Mouse (Mus musculus) layer of hippocampus, adult 9-10 months (tissue): ENCODE measurements around the gene Ccm2.

Experiments
- DNase-seq: peaks from one replicate; pipeline ENCODE4 v3.0.0; 2022; ENCODE audit warnings: low spot score

The Ccm2 gene

GRCm38 (mm10) chr11:6603887-6604603 is 57.4 kb downstream of the Ccm2 start:
- DNase-seq = no peak

GRCm38 (mm10) chr11:6604604-6604936 is 57.9 kb downstream of the Ccm2 start:
- no peak for DNase-seq

- DNase-seq = no peak
Observed at GRCm38 (mm10) chr11:6605021-6605481, 58.4 kb downstream of the Ccm2 start.

GRCm38 (mm10) chr11:6605491-6606399 is 59.1 kb downstream of the Ccm2 start, which contains the start of gene Nacad:
TSS of gene Nacad (minus strand) at chr11:6606053.
- DNase-seq = peak; percentile 76

- DNase-seq = no peak
Observed at GRCm38 (mm10) chr11:6615250-6616205, 68.8 kb downstream of the Ccm2 start.

GRCm38 (mm10) chr11:6623704-6624103 is 77.0 kb downstream of the Ccm2 start:
- no peak for DNase-seq

GRCm38 (mm10) chr11:6624619-6625382 is 78.1 kb downstream of the Ccm2 start:
- no peak for DNase-seq

GRCm38 (mm10) chr11:6625478-6626387 is 79.0 kb downstream of the Ccm2 start, which contains the start of gene Tbrg4:
TSS of gene Tbrg4 (minus strand) at chr11:6626067.
- DNase-seq = peak; percentile 80

- DNase-seq = no peak
Observed at GRCm38 (mm10) chr11:6626388-6626772, 79.7 kb downstream of the Ccm2 start.

- DNase-seq = no peak
Observed at GRCm38 (mm10) chr11:6627731-6628130, 81.0 kb downstream of the Ccm2 start.

GRCm38 (mm10) chr11:6628568-6628967 is 81.9 kb downstream of the Ccm2 start:
- no peak for DNase-seq

GRCm38 (mm10) chr11:6629655-6630054 is 83.0 kb downstream of the Ccm2 start:
- no peak for DNase-seq

GRCm38 (mm10) chr11:6636150-6636549 is 89.5 kb downstream of the Ccm2 start:
- no peak for DNase-seq

GRCm38 (mm10) chr11:6638537-6638936 is 91.8 kb downstream of the Ccm2 start, which contains the start of gene Wap:
TSS of gene Wap (minus strand) at chr11:6638637.
- DNase-seq = no peak

GRCm38 (mm10) chr11:6639072-6639471 is 92.4 kb downstream of the Ccm2 start:
- no peak for DNase-seq

GRCm38 (mm10) chr11:6644566-6644965 is 97.9 kb downstream of the Ccm2 start:
- no peak for DNase-seq
